Mouse (Mus musculus) neural tube, embryonic 10.5 days (tissue): Measurements from ENCODE around the gene Mxra8.

Experiments
- DNase-seq: peaks from one replicate; pipeline ENCODE4 v3.0.0-alpha.2; 2017; ENCODE audit warnings: low spot score; ENCODE audit errors: extremely low spot score

The Mxra8 gene

GRCm38 (mm10) chr4:155837404-155838010 lies 2.0 kb upstream of the Mxra8 start:
- no peak for DNase-seq

- no peak for DNase-seq
These were observed 1.0 kb upstream of the Mxra8 start for GRCm38 (mm10) chr4:155838187-155839153.

DNA sequence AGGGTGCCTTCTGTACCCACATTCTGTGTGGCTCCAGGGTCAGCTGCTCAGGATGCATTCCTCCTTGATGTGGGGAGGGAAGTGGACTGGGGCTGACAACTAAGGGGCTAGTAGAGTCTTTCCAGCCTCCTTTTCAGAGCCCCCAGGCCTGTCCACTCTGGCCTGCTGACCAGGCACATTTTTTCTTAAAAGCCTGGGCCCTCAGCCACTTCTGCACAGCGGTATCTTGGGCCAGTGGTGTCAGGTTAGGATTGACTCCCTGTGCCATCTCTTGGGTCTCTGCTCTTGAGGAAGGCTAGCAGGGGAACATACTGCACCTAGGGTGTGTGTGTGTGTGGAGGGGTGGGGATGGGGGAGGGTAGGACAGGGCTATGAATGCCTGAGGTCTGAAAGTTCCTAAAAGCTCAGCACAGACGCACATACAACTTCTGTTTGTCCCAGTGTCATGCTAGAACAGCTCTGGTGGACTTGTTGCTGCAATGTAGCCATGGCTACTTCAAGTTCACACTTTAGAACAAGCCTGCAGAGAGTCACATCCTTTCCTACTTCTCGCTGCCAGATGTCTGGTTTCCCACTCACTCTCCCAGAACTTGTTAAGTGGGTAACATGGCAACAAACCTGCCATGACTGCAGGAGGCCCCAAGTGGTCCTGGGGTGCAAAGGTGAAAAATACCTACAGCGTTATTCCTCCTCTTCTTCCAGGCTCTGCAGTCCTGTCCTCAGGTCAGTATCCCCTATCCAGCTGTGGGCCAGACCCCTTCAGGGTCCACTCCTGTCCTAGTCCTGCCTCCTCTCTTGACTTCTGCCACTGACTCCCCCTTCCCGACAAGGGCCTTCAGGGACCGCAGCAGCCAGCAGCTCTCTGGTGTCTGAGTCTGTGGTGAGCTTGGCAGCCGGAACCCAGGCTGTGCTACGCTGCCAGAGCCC lies 859 bp downstream of the Mxra8 start:
- DNase-seq, result peak; percentile 36

DNA sequence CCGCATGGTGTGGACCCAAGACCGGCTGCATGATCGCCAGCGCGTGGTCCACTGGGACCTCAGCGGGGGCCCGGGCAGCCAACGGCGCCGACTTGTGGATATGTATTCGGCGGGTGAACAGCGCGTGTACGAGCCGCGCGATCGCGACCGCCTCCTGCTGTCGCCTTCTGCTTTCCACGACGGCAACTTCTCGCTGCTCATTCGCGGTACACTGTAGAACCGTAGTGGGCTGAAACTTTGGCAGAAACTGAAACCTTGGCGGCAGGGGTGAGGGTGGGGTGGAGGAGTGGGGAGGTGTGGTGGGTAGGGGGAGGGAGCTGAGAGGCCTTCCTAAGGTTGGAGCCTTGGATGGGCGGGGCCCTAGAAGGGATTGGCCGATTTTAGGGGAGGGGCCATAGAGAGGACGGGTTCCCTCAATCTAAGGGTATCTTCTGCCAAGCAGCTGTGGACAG lies 1.5 kb downstream of the Mxra8 start:
- peak; percentile 58 for DNase-seq

DNA sequence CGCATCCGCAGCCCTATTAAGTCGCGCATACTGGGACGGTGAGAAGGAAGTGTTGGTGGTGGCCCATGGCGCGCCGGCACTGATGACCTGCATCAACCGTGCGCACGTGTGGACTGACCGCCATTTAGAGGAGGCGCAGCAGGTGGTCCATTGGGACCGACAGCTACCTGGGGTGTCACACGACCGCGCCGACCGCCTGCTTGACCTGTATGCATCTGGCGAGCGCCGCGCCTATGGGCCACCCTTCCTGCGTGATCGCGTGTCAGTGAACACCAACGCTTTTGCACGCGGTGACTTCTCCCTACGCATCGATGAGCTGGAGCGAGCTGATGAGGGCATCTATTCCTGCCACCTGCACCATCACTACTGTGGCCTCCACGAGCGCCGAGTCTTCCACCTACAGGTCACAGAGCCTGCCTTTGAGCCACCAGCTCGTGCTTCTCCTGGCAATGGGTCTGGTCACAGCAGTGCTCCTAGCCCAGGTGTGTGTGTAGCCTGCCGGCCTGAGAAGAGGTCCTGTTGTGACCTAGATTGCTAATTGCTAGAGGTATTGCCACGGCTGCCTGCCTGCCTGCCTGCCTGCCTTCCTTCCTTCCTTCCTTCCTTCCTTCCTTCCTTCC lies 2.3 kb downstream of the Mxra8 start:
- no peak for DNase-seq

- no peak for DNase-seq
These were observed 3.8 kb downstream of the Mxra8 start for GRCm38 (mm10) chr4:155843231-155843630.

DNA sequence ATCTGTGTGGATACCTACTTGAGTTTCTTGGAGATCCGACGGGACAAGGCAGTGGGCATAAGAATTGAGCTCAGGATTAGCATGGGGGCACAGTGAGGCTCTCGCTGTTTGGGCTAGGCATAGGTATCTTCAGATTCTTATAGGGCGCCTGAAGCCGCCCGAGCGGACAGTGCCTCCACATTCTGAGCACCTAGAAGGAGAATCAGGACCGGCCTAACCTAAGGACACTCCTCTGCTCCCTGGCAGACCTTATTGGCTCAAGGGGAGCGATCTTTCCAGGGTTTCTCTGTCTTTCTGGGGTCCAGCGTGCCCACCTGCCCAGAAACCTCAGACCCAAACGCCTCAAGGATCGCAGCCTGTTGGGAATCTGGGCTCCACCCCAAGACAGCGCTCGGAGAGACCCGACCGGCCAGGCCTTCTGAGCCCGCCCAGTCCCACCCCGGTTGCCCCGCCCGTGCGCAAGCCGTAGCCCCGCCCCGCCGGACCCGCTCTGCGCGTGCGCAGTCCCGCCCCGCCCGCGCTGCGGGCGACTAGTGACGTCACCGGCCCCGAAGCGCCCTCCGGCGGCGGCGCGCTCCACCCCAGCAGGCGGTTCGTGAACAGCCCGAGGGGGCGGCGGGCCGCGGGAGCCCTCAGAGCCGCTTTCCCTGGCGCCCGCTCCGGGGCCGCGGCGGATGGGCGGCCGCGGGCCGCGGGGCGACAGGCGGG lies 7.5 kb downstream of the Mxra8 start, which contains the start of gene Dvl1:
TSS of gene Dvl1 (plus strand) at position 532 of the 708 bp plus-strand sequence.
- DNase-seq, result peak; percentile 96

DNA sequence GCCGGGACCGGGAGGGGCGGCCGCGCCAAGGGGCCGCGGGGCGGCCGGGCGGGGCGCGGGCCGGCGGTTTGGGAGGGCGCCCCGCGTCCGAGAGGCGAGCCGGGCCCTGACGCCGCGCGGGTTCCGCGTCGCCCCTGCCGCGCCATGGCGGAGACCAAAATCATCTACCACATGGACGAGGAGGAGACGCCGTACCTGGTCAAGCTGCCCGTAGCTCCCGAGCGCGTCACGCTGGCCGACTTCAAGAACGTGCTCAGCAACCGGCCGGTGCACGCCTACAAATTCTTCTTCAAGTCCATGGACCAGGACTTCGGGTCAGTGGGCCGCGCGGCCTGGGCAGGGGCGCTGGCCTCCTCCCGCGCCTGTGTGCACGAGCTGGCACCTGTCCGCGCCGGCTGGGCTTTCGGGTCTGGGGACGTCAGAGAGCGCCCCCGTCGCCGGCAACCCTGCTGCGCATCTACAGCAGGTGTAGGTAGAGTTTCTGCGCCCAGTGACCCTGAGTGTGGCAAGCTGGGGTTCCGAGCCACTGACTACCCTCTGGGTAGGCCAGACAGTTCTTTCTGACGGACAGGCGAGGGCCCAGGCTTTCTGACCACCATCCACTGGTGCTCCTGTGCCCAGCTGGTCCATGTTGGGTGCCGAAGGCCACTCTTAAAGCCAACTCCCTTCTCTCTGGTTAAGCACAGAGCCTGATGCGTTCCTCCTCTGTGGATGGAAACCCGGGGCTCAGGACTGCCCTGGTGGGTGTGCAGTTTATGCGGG lies 8.3 kb downstream of the Mxra8 start:
- DNase-seq, result peak; percentile 69

DNA sequence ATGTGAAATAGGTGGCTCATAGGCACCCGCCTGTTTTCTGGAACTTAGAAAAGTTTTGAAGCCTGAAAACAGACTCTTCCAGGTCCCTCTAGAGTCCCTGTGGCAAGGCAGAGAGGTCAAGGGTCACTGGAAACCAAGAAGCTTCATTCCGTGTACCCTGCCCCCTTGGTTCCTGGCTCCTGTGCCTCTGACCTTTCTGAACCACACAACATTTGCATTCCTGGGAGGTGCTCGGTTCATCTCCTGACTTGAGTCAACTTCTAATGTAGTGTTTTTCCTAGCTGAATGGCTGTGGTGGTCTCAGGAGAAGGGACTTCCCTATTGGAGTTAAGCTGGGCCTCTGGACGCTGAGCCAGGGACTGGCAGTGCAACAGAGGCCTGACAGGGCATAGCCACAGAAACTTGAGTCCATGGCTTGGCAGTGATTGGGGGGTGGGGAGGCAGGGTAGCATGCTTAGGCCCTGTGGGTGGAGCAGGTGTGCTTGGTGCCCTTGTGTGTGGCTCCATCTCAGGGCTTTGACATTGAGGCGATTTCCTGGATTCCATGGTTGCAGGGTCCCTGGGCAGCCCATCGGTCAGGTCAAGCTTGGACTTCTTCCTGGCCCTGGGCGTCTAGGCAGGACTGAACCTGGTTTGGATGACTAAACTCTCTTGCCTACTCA lies 9.1 kb downstream of the Mxra8 start:
- no peak for DNase-seq

GRCm38 (mm10) chr4:155849391-155849790 lies 9.9 kb downstream of the Mxra8 start:
- no peak for DNase-seq

DNA sequence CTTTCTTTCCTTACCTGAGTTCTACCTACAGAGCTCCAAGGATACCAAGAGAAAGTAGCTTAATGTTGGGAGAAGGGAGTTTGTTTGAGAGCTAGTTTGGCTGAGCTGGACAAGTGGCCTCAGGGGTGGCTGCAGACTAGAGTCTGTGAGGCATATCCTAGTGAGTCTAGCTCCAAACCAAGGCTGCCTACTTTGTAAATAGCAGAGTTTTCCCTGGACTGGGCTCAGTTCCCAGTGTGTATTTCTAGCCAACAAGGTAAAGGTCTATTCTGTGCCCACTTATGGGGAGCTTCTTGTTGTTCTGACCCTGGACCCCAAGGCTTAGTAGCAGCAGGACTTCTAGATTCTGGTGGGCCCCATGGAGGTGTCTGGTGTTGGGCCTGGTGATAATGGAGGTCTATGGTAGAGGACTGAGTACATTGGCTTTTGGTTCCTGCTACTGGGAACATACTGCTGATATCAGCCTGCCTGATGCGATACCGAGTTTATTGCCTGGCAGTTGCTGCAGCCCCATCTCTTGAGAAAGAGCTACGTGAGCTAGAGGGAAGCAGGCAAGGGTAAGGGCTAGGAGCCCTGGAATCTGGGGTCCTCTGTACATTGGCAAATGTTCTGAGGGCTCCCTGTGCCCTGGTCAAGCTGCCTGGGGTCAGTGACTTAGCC lies 10.4 kb downstream of the Mxra8 start:
- DNase-seq, result no peak

DNA sequence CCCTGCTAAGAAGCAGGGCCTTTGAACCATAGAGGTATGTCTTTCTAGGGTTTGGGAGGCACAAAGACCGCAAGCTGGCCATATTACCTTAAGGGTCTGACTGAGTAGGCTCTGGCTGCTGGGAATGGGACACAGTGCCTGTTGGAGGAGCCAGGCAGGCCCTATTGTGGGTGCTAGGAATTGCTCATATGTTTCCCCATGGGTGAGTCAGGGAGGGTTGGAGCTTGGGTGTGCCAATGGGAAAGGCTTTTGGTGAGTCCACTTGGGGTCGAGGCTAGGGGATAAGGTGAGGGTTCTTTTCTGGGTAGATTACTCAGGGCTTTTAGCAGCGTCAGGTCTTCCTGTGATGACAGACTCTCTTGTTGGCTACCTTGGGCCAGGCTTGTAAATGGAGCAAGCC lies 11.9 kb downstream of the Mxra8 start:
- DNase-seq, result no peak

GRCm38 (mm10) chr4:155851951-155852411 lies 12.5 kb downstream of the Mxra8 start:
- no peak for DNase-seq

- DNase-seq, result no peak
These were observed 13.9 kb downstream of the Mxra8 start for GRCm38 (mm10) chr4:155853421-155853820.

- no peak for DNase-seq
These were observed 15.5 kb downstream of the Mxra8 start for GRCm38 (mm10) chr4:155854991-155855390.

- DNase-seq, result no peak
These were observed 16.6 kb downstream of the Mxra8 start for GRCm38 (mm10) chr4:155856071-155856470.

DNA sequence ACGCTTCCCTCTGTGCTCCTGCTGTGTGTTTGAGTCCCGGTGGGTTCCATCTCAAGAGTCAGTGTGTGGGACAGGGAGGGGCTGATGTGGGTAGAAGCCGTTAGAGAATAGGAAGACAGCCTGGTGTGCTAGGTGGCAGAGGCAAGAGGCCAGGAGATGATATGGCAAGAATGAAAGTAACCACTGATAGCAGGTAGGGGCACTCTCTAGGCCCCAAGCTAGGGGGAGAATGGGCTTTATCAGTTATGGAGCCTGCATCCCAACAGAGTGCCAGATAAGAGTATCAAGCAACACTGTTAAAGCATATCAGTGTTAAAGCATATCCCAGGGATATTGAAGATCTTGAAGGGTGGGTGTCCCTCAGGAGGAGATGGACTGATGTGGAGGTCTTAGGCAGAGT lies 17.4 kb downstream of the Mxra8 start:
- DNase-seq, result no peak

DNA sequence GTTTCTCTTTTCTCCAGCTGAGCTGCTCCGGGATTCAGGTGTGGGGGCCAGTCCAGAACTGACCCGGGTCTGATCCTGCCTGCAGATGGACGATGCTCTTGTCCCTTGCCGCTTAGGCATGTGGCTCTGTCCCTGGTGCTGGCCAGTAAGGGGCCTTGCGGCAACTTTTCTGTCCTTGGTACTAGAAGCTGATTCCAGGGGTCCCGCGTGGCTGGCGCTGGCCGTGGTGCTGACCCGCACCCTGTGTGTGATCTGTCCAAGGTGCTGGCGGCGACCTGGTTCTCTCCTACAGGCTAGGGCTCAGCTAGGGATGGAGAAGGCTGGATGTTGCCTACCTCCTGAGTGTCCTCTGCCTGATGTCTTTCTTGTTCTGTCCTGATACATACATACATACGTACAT lies 19.8 kb downstream of the Mxra8 start:
- peak; percentile 82 for DNase-seq
